Mouse (Mus musculus) ovary, postnatal 10 days (tissue): ENCODE results near the gene Trabd2b.

Source experiments
- DNase-seq: peaks from one replicate; pipeline ENCODE4 v3.0.0; 2022; ENCODE audit warnings: low spot score

Trabd2b gene

GRCm38 (mm10) chr4:114542136-114542535, 135.6 kb downstream of the Trabd2b start:
- no peak for DNase-seq

GRCm38 (mm10) chr4:114545481-114546200, 139.1 kb downstream of the Trabd2b start:
- no peak for DNase-seq

GRCm38 (mm10) chr4:114547658-114548448, 141.3 kb downstream of the Trabd2b start:
- DNase-seq: no peak

DNA sequence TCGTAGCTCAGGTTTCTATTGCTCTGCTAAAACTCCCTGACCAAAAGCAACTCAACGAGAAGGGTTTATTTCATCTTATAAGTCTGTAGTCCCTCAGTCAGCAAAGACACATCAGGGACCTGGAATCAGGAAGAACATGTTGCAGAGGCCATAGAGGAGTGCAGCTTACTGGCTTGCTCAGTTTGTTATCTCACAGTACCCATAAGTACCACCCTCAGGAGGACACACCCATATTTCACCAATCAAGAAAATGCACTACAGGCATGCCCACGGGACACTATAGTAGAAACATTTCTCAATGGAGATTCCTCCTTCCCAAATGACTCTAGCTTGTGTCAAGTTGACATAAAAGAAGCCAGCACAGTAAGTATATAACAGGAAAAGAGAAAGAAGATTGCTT, 143.0 kb downstream of the Trabd2b start:
- DNase-seq: no peak

GRCm38 (mm10) chr4:114550471-114551156, 144.1 kb downstream of the Trabd2b start:
- DNase-seq: no peak

- no peak for DNase-seq
Measured at GRCm38 (mm10) chr4:114556880-114557279, 150.4 kb downstream of the Trabd2b start.

GRCm38 (mm10) chr4:114557731-114558130, 151.2 kb downstream of the Trabd2b start:
- DNase-seq: no peak

DNA sequence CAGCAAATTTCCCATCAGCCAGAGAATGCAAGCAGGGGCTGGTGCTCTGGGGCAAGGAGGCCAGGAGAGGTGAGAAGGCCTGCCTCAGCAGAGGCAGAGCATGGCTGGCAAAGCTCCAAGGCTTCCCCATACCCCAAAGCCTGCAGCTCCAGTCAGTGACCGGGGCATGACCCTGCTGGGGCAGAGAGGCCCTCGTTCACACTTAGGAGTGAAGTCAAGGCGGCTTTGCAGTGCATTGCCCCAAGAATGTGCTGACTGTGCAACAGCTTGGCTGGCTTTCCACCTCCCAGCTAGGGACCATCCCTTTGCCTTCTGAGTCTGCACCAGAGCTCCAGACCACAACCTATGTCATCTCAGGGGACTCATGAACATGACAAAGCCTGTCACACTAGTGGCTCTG, 152.0 kb downstream of the Trabd2b start:
- DNase-seq: no peak

GRCm38 (mm10) chr4:114560638-114561216, 154.2 kb downstream of the Trabd2b start:
- DNase-seq: no peak

GRCm38 (mm10) chr4:114564131-114564695, 157.7 kb downstream of the Trabd2b start:
- no peak for DNase-seq

DNA sequence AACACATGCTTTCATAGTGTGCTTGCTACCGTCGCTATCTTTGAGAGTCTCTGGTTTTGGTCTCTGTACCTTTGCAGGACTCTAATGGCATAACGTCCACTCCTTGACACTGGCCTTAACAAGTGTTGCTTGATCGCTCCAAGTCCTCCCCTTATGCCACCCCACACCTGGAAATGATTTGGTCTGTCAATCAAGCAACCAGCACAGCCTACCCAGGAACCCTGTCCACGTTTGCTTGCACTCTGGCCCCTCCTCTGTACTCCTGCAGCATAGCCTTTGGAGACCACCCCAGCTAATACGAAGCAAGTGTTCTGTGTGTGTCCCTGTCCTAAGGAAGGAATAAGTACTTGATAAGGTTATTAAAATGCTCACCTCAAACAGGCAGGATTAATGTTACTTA, 161.1 kb downstream of the Trabd2b start:
- no peak for DNase-seq

DNA sequence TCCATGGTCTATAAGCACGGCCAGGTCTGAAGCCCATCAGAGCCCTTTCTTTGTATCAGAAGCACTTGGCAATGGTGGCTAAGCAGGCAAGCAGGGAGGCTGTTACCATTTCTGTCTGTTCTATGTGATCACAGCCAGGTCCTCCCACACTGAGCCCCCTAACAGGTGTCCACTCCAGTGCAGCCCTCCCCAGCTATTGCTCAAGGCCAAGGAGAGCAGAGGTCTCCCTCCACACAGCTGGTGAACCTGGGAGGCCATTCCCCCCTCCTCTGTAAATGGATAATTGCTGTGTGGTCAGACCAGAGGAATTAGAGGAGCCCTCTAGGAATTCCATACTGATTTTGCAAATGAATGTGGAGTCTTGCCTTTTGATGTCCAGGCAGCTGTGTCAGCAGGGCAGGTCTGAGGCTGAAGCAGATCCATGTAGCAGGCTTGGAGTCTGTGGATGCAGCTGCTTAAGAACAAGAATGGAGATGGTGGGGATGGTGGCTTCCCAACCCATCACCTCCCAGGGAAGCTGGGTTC, 161.6 kb downstream of the Trabd2b start:
- no peak for DNase-seq

GRCm38 (mm10) chr4:114578153-114578950, 171.8 kb downstream of the Trabd2b start:
- no peak for DNase-seq

DNA sequence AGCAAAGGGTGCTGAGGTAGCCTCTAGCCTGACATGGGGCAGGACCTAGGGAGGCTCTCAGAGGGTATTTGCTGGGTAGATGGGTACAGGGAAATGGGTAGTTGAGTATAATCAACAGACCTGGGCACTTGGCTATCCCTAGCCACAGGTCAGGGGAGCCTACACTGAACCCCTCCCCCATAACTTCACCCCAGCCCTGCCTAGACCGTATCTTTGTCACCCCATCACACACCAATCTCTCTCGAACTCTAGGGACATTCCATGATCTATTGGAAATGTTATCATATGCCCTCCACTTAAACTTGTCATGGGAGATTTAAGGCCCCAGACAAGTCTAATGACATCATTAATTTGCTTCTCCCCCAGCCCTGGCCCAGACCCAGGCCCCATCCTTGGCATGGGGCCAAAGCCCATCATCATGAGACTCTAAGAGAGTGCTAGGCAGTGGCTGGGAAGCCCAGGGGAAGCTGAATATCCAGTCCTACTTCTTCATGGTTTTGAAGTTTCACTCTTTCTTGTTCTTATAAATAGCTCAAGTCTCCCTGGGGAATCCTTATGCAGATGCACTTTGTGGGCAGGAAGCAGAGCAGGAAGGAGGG, 177.1 kb downstream of the Trabd2b start:
- no peak for DNase-seq

- no peak for DNase-seq
Measured at GRCm38 (mm10) chr4:114584686-114585085, 178.2 kb downstream of the Trabd2b start.

DNA sequence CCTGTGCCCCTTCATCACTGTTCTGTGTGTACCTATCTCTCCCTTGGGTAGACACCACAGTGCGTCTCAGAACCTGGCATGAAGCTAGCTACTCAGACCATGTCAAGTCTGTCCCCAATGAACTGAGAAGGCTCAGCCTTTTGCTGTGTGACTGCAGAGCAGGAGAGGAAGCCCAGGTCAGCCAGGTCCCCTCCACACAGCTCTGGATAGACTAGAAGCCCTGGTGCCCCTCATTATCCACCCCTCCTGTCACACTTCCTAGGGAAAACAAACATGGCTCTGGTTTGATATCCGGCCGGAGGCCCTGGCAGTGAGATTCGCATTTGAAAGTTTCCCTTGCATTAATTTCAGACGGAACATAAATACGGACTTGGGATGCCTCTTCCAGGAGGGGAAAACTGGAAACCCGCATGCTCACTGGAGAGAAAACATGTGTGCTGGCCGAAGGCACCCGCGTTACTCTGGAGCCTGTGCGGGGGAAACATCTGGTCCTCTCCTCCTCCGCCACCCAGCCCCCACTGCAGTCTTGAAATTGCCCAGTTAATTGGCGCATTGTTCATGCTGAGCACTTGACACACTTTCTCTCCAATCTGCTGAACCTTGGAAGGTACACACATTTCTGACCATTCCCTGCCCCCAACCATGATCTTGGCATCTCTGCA, 187.2 kb downstream of the Trabd2b start:
- DNase-seq: no peak

DNA sequence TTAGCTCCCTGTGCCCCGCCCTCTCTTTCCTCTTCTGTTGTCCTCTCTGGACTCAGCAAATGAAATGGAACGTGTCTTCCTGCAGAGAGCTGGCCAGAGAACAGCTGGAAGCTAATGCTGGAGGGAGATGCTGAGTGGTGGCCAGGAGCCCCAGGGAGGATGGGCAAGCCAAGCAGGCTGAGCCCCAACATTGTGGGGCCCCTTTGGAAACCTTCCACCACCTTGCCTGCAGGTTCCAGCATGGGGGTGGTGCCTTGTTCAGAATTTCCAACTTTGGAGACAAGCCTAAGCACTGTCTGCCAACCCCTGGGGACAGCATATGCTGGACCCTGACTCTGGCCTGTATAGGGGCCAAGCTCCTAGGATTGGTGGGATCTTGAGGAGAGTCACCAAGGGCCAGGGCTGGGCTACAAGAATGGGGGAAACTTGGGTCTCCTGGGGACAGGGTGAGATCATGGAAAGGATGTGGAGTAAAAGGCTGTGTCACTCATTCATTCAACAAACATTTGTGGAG, 188.7 kb downstream of the Trabd2b start:
- DNase-seq: no peak

DNA sequence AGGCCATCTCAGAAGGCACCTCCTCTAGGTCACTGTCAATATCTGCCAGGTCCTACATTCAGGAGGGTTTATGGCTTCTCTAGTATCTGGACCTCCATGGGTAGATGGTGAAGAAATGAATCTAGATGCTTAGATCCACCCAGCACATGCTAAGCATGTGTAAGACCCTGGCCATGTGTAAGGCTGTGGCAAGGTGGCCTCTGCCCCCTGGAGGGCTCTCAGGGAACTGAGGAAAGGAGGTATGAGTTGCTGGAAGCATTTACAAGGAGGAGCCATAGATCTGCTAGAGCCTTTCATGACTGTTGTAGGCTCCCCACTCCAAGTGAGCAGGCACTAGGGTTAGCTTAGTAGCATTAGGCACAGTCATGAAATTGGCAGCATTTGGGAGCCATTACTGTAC, 192.6 kb downstream of the Trabd2b start:
- no peak for DNase-seq

DNA sequence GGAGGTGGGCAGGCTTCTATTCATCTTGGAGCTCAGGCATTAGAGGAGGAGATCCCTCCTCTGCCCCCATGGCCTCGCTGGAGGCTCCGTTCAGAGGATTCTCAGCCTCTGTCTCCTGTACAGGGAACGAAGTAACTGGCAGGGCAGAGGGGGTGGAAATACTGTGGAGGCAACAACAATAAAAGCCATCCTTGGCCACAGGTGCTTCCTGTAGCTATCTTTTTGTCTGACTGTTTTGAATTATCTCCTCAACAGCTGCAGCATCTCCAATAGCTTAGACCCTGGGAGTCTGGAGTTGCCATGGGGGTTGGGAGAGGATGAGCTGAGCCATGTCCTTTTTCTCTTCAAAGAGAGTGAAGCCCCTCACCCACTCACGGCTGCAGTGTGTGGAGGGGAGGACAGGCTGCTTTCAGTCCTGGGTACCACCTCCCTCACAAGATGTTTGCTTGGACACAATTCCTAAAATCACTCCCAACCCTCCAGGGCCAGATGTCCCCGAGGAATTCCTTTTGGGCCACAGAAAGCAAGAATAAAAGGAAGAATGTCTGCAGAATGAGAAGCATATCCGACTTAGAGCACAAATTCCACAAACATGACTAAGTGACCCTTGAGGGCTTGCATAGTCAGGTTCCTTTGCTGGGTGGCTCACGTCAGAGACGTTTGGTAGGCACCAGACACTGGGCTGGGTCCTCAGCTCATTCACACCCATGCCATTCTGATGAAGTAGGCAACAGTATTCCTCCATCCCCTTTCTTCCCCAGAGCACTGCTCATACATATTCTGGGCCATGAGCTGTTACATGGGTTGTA, 194.9 kb downstream of the Trabd2b start:
- DNase-seq: no peak
